Comparison of ENCODE assay signal across 17 mouse cellular contexts in the genomic region with DNA sequence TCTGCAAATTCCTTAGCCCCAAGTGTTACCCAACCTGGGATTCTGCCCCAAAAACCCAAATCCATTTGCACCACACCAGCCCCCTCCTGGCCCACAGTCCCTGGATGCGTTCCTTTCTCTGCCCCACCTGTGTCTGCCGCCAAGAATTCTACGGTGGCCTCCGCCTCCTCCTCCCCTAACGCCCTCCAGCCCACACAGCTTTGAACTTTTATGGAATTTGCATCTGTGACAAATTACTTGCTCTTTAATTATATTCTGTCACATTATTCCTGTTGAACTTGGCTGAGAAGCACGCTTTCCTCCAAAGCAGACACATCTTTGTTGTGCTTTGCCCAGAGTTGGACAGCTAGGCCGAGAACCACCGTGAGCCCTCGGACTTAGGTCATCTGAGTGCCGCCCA.
DNase-seq lines count a peak whose midpoint lies in the region; ATAC-seq lines count a peak whose summit lies in the region.
"Had no signal": no experiment of that assay in that cellular context is flagged by ENCODE, and none has a peak within 500 bp of the region (broad histone marks: within the 10 kb centered on the region; RNA-seq: fewer than 3 reads in every experiment).

No protein-coding gene starts in this region.

- WGBS in midbrain, embryonic 10.5 days, result 86% methylated on average over 10 of the region's 10 CpGs
- 82% methylated on average over 10 of the region's 10 CpGs for WGBS in midbrain, embryonic 11.5 days

- no peak for ATAC-seq in midbrain, embryonic 11.5 days (ENCODE audit: low FRiP score)
- ATAC-seq: forebrain, embryonic 16.5 days; hindbrain, embryonic 16.5 days; intestine, embryonic 16.5 days had no signal

- peaks cover 65% of the 10 kb centered on the region for H3K4me1 ChIP-seq in midbrain, embryonic 10.5 days
- peaks cover 17% of the 10 kb centered on the region for H3K4me1 ChIP-seq in midbrain, embryonic 11.5 days (ENCODE audit: control insufficient read depth, insufficient read depth, low read length)

- H3K4me3 ChIP-seq in midbrain, embryonic 10.5 days, result no peak overlapping the region
- no peak overlapping the region for H3K4me3 ChIP-seq in midbrain, embryonic 11.5 days (ENCODE audit: low read depth, low read length)

- no peaks in the 10 kb centered on the region for H3K36me3 ChIP-seq in midbrain, embryonic 10.5 days
- no peaks in the 10 kb centered on the region for H3K36me3 ChIP-seq in midbrain, embryonic 11.5 days (ENCODE audit: control insufficient read depth, insufficient read depth, low read length)
- H3K36me3 ChIP-seq: G1E had no signal

- peak overlapping the region; percentile 63; the same call in 1 of the 2 replicates for H3K27ac ChIP-seq in midbrain, embryonic 10.5 days (replicated peaks)
- H3K27ac ChIP-seq in midbrain, embryonic 11.5 days (ENCODE audit: low read depth, low read length), result no peak overlapping the region
- H3K27ac ChIP-seq: stomach, postnatal 0 days had no signal

- intact Hi-C loops in heart, postnatal 14 days (cut with DNase I), result no loop called here

- H3K4me2 ChIP-seq in midbrain, embryonic 11.5 days, result no peak overlapping the region

- H3K27me3 ChIP-seq in midbrain, embryonic 10.5 days (ENCODE audit: low read depth, poor library complexity, severe bottlenecking), result peaks cover 14% of the 10 kb centered on the region; the same call in 1 of the 2 replicates
- H3K27me3 ChIP-seq in midbrain, embryonic 11.5 days (ENCODE audit: control insufficient read depth, insufficient read depth, low read length), result no peaks in the 10 kb centered on the region

- peak; percentile 13 for DNase-seq in heart, postnatal 4 days
- no peak for DNase-seq in heart, postnatal 14 days
- DNase-seq in midbrain, embryonic 10.5 days (ENCODE audit: low spot score), result no peak
- DNase-seq in midbrain, embryonic 11.5 days (ENCODE audit: low spot score, missing footprints), result no peak
- DNase-seq in kidney, postnatal 25 days, result peak; percentile 35 to 63
- no peak for DNase-seq in frontal cortex, adult 2 months (ENCODE audit: extremely low spot score in 1 of 2, low spot score in 1 of 2)
- DNase-seq in layer of hippocampus, adult 9-11 months, result no peak
- DNase-seq in right cerebral cortex, postnatal 10 days (ENCODE audit: low spot score in 2 of 2), result no peak
- DNase-seq: adrenal gland, postnatal 25 days; cerebellum, adult 11-12 months; cerebellum, postnatal 36 days; right cerebral cortex, postnatal 4 days had no signal

- H3K9ac ChIP-seq in midbrain, embryonic 11.5 days (ENCODE audit: low read length), result no peak overlapping the region

- no peaks in the 10 kb centered on the region for H3K9me3 ChIP-seq in midbrain, embryonic 10.5 days (replicated peaks)
- no peaks in the 10 kb centered on the region for H3K9me3 ChIP-seq in midbrain, embryonic 11.5 days (ENCODE audit: control insufficient read depth, low read length)

Comparison
In these comparisons a context has a peak if more than half of its experiments do, and no peak if none do; other contexts are left out.
1. DNase-seq: peak in heart, postnatal 4 days (single experiment) and kidney, postnatal 25 days (2 of 2); none in heart, postnatal 14 days (0 of 2), midbrain, embryonic 10.5 days (single experiment), midbrain, embryonic 11.5 days (single experiment), frontal cortex, adult 2 months (0 of 2), layer of hippocampus, adult 9-11 months (single experiment) and right cerebral cortex, postnatal 10 days (0 of 2).